Mouse (Mus musculus) hindlimb bud, embryonic 11.5 days (tissue): ENCODE results near the gene Anapc16.
"Not testable (repeated sequence)": the region's sequence is repeated elsewhere in the genome, so short reads cannot be mapped to it uniquely, and the experiment has no call there.

ENCODE experiments used
- DNase-seq: peaks from one replicate; pipeline ENCODE4 v3.0.0-alpha.2; 2012; ENCODE audit warnings: low read depth, low spot score; ENCODE audit errors: extremely low spot score

The Anapc16 gene

DNA sequence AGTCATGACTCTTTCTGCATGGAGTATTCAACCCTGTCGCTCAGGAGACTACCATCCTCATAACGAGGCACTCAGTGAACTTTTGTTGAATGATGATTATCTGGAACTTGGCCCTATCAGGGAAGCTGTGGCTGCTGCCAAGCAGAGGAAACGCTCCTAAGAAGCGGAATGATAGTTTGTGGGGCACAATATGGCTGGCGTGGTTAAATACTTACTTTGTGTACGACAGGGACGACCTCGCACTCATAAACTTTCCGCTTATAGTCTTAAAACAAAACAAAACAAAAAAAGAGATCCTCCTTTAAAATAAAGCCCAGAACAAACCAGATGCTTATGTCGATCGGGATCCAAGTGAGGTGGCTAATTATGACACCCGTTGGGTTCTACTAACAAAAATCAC lies 732 bp downstream of the Anapc16 start:
- no peak for DNase-seq

DNA sequence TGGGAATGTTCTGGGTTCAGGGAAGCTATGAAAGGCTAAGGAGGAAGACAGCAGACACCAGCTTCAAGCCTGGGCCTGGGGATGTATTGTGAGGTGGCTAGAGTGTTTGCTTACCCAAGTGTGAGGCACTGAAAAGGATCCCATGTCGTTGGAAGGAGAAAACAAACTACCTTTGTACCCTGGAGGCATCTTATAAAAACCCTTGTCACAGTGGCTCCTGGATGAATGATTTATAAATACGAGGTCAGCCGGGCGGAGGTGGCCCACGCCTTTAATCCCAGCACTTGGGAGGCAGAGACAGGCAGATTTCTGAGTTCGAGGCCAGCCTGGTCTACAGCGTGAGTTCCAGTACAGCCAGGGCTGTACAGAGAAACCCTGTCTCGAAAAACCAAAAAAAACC lies 1.3 kb downstream of the Anapc16 start:
- DNase-seq, result not testable (repeated sequence)

DNA sequence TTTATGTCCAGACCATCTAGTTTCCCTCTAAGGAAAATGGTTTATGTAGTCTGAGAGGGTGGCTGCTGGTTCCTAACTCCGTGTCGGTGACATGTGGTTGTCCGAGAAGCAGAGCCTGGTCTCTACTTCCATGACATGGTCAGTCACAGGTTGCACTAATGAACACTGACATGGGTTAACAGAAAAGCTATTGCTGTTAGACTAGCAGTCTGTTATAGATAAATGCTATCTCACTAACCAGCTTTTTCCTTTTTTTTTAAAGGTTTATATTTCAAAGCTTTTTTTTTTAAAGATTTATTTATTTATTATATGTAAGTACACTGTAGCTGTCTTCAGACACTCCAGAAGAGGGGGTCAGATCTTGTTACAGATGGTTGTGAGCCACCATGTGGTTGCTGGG lies 3.9 kb downstream of the Anapc16 start:
- no peak for DNase-seq

- peak; percentile 62 for DNase-seq
Observed at GRCm38 (mm10) chr10:59997591-59997990, 5.3 kb downstream of the Anapc16 start.

- no peak for DNase-seq
Observed at GRCm38 (mm10) chr10:59995889-59996288, 7.0 kb downstream of the Anapc16 start.

- DNase-seq, result not testable (repeated sequence)
Observed at GRCm38 (mm10) chr10:59993813-59994212, 9.1 kb downstream of the Anapc16 start.

DNA sequence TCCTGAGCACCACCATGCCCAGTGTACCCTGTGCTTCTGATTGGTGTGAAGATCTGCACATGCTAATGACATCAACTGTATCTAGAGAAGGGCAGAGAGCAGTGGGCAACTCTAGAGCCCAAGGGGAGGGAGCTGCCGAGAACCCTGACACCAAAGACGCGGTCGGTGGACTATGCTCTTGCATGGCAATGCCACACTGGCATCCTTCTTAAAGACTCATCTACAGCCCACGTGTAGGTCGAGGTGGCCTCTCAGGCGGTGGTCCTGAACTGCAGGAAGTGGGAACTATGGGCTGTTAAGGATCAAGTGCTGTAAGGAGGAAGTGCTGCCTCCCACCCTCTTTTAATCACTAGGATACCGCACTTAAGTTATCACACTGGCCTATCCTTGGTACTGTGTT lies 10.9 kb downstream of the Anapc16 start:
- DNase-seq, result no peak

GRCm38 (mm10) chr10:59991262-59991880 lies 11.6 kb downstream of the Anapc16 start:
- no peak for DNase-seq

- DNase-seq, result no peak
Observed at GRCm38 (mm10) chr10:59990393-59990792, 12.5 kb downstream of the Anapc16 start.

GRCm38 (mm10) chr10:59988036-59988435 lies 14.9 kb downstream of the Anapc16 start:
- no peak for DNase-seq

- no peak for DNase-seq
Observed at GRCm38 (mm10) chr10:59982379-59982873, 20.5 kb downstream of the Anapc16 start.

- DNase-seq, result no peak
Observed at GRCm38 (mm10) chr10:59981792-59982191, 21.1 kb downstream of the Anapc16 start.

DNA sequence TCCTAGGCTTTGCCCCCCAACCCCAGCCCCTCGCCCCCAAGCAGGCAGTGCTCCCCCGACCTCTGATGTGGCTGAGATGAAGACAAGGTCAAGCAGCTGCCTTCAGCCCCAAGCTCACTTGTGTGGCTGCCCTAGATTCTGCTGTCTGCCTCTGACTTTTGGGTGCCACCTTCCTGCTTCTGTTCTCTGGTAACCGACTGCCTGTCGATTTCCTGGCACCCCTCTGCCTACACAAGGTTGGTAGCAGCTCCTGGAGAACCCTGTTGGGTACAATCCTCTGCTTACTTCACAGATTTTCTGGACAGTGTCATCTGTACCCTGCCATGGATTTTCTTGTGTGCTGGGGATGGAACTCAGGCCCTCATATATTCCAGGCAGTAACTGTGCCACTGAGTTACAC lies 21.6 kb downstream of the Anapc16 start:
- no peak for DNase-seq

GRCm38 (mm10) chr10:59980815-59981244 lies 22.1 kb downstream of the Anapc16 start:
- DNase-seq, result no peak

DNA sequence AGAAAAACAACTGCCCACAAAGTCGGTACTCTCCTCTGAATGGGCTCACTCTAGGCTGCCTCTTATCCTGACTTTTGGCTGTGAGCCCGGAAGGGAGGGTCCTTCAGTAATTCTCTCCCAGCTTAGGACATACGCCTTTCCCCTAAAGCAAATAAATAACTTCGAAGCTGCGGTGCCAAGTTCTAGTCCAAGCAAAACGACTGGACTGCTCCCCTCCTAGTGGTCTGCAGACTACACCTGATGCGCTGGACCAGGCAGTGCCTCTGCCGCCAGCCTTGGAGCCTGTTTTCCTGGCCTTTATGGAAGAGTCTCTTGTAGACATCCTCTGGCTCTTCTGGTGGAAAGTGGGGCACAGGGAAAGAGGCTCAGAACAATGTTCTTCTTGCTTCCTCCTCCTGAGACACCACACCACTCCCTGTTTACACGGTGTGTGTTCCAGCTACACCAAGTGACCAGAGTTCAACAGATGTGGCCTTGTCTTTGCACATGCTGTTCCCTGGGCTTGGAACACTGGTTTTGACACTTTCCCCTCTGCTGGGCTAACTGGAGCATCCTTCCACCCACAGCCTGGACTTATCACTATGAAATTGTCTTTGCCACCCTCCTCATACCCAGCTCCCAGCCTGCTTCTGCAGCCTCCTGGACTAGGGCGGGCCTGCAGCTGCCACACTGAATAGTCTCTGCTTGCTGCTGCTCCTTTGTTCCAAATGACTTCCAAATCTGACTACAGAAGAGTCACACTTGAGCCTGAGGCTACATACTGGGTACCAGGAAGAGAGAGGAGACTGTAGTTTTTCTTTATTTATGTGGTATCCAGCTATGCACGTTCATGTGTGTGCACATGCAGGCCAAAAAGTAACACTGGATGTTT lies 23.8 kb downstream of the Anapc16 start:
- DNase-seq, result no peak

DNA sequence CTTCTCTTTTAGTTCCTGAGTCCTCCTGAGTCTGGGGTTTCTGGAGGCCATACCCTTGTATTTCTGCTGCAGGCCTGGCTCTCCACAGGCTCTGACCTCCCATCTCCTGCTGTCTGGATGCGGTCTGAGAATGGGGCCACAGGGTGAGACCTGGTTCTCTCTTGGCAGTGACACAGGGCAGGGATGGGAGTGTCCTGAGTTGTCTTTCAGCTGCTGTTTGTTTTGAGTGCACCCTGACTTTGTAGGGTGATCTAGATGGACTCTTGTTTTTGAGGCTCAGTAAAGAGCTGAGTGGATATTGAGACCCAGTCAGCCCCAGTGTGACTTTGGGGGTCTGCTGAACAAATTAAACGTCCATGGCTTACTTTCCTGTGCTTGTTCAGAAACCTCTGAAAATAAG lies 24.5 kb downstream of the Anapc16 start:
- DNase-seq, result no peak

GRCm38 (mm10) chr10:59977715-59978343 lies 25.1 kb downstream of the Anapc16 start:
- no peak for DNase-seq

GRCm38 (mm10) chr10:59977141-59977540 lies 25.8 kb downstream of the Anapc16 start:
- no peak for DNase-seq

GRCm38 (mm10) chr10:59974786-59975185 lies 28.1 kb downstream of the Anapc16 start:
- DNase-seq, result no peak

GRCm38 (mm10) chr10:59974191-59974664 lies 28.7 kb downstream of the Anapc16 start:
- no peak for DNase-seq

GRCm38 (mm10) chr10:59973400-59973799 lies 29.5 kb downstream of the Anapc16 start:
- no peak for DNase-seq

DNA sequence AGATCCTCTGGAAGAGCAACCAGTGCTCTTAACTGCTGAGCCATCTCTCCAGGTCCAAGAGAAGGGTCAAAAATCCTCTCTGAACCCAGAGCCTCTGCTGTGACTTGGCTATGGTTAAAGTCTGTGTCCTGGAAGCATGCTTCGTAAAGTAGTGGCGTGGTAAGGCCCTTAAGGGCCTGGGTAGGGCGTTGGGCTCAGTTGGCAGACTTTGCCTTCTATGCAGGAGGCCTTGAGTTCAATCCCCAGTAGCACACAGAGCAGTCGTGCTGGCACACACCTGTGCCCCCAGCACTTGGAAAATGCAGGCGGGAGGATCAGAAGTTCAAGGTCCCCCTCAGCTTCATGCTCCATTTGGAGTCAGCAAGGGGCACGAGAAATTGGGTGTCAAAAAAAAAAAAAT lies 29.9 kb downstream of the Anapc16 start:
- no peak for DNase-seq
